Mouse (Mus musculus): ENCODE results near the gene Kri1. TPM values are rescaled to one million over a fixed set of nuclear protein-coding genes. Genes with fewer than 3 reads are reported as not detected.
"Not testable (repeated sequence)": the region's sequence is repeated elsewhere in the genome, so short reads cannot be mapped to it uniquely, and the experiment has no call there.

The Kri1 gene
- total RNA-seq, 2 experiments from 2014 or later, result 43.3 to 46.1 TPM

DNA sequence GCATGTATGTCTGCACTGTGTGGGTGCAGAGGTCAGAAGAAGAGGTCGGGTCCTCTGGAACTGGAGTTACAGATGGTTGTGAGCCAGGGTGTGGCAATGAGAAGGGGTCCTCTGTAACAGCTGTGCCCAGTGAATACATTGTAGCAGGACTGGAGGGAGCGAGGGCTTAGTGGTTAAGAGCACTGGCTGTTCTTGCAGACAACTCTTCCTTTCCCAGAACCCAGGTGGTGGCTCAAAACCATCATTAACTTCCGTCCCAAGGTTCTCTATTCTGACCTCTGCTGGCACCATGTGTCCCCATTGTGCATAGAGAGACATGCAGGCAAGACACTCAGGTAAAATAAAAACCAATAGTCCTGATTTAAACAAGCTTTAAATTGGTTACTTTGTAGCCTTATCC lies 39.8 kb upstream of the Kri1 start:
- intact Hi-C loops (cut with DNase I), result no loop called here
- no peak for TF ChIP-seq CTCF (IDR thresholded peaks at IDR 0.05)
- DNase-seq (ENCODE audit: extremely low spot score in 1 of 2, low spot score in 2 of 2), result no peak

DNA sequence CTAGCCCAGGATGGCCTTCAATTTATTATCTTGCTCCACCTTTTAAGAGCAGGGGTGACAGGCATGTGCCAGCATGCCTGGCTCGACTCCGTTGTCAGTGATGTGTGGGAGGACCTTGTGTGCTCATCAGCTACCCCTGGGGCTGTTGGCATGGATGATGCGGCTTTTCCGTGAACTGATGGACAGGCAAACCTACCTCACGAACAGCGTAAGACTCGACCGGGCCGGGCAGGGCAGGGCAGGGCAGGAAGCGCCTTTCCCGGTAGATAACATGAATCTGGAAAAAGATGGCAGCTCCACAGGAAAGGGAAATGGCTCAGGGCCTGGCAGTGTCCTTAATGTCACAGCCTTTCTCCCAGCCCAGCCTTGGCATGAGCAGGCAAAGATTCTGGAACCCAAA lies 36.5 kb upstream of the Kri1 start:
- H3K27ac ChIP-seq, result no peak overlapping the region
- no peak overlapping the region for H3K4me3 ChIP-seq
- intact Hi-C loops (cut with DNase I), result no loop called here
- TF ChIP-seq CTCF (IDR thresholded peaks at IDR 0.05), result no peak
- no peak for DNase-seq (ENCODE audit: extremely low spot score in 1 of 2, low spot score in 2 of 2)

More for the DNA sequence above, 39.8 kb upstream of the Kri1 start:
- Histone ChIP-seq H3K27ac (no peak overlapping the region), H3K4me3 (no peak overlapping the region)

DNA sequence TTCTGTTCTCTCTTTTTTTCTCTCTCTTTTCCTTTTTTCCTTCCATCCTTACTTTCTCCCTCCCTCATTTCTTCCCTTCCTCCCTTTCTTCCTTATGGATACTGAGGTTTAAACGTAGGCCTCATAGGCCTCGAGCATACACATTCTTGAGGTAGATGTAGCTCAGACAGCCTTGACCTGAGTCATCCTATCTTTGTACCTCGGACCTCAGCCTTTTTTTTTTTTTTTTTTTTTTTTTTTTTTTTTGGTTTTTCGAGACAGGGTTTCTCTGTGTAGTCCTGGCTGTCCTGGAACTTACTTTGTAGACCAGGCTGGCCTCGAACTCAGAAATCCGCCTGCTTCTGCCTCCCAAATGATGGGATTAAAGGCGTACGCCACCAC lies 35.1 kb upstream of the Kri1 start:
- Histone ChIP-seq H3K27ac (peak overlapping the region; percentile 86; the same call in 1 of the 2 replicates), H3K4me3 (0 out of 2 replicates have a peak overlapping the region, but pooled peaks have one; percentile 4)
- DNase-seq (ENCODE audit: extremely low spot score in 1 of 2, low spot score in 2 of 2); intact Hi-C loops (cut with DNase I): not testable (repeated sequence)

DNA sequence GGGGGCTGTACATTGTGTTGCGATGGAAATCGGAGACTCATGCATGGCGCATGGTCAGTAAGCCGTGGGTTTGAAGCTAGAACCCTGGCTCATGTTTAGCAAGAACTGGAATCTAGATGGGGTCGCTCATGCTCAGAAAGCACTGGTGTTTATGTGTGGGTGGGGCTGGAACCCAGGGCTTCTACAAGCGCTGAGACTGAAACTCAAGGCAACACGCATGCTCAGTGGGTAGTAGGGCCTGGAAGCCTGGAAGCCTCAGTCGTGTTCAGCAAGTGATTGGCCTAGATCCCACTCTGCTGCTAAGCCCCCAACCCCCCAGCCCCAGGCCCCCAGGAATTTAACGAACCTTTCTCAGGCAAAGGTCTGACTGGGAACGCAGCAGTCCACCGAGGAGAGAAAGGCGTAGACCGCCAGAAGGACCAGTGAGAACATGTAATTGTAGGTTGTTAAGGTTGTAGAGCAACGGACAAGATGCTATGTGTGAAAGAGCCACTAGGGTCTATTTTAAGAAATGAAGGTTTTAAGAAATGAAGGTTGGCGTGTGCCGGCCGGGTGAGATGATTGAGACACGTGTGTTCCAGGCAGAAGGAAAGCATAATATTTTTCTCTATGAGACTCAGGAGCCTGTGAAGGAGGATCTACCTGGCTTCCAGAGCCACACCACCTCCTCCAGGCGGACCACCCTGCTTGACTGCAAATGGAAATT lies 34.6 kb upstream of the Kri1 start:
- peak overlapping the region; percentile 88 for H3K4me3 ChIP-seq
- no peak; the same call in 1 of the 2 replicates for TF ChIP-seq CTCF (IDR thresholded peaks at IDR 0.05)

DNA sequence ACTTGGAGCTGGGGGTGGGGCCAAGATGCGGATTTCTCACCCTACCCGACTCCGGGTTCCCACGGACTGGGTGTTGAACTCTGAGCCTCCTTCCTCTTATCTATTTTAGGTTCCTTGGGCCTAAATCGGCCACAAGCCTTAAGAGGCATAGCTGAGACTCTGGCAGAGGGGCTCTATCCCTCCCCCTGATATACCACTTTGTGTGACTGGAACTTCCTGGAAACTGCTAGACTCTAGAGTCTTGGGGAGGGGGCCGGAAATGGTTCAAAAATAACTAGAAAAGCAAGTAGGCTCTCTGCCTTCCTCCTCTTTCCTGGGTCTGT lies 33.7 kb upstream of the Kri1 start:
- H3K4me3 ChIP-seq, result peak overlapping the region; percentile 88
- peak overlapping the region; percentile 86 for H3K27ac ChIP-seq
- DNase-seq (ENCODE audit: extremely low spot score in 1 of 2, low spot score in 2 of 2), result no peak
- intact Hi-C loops (cut with DNase I), result no loop called here
- TF ChIP-seq CTCF (IDR thresholded peaks at IDR 0.05), result no peak

More for the DNA sequence above, 34.6 kb upstream of the Kri1 start:
- DNase-seq (ENCODE audit: extremely low spot score in 1 of 2, low spot score in 2 of 2), result no peak
- H3K27ac ChIP-seq, result peak overlapping the region; percentile 86
- intact Hi-C loops (cut with DNase I), result no loop called here

DNA sequence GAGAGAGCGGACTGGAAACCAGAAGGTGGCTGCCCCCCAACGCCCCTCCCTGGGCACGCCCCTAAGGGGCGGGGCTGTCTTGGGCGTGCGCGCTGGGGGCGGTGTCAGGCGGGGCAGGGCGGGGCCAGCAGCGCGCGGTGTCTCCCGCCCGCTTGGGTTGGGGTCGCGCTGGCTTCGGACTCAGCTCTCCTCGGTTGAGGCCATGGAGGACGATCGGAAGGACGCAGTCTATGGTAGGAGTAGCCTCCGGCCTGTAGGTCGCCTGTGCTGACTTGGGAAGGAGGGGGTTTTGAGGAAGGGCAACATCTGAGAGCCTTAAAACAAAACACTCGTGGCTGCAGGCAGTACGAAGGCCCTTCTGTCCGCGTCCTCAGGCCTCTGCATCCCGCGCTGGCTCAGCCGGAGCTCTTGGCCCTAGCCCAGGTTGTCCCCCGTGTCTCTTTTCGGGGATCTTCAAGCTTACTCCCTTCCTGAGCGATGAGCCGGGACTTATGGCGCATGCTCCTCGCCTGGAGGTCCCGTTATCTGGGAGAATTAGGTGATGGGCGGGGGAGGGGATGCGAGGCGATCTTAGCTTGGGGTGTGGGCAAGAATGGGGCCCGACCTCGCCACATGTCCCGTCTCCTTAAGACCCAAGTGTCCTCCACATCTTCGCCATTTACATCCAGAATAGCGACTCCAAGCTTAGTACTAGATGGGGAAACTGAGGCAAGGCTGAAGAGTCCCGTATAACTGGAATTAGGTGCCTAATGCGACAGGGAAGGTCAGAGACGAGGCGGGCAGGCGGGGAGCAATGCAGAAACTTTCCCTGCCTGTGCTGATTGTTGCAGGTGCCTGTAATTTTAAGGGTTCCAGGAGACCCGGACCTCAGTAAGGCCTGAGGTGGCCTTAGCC lies 33.1 kb upstream of the Kri1 start, which contains the start of gene Slc44a2:
Slc44a2 (plus strand) TSS at position 80 of the 894 bp plus-strand sequence.
- Histone ChIP-seq H3K27ac (peak within 1 kb of the TSS; percentile 86), H3K4me3 (peak within 1 kb of the TSS; percentile 88)
- intact Hi-C loops (cut with DNase I), result loop anchor here (1.0 kb wide), 1 partner anchor 56 kb away; the partner anchor contains the start of gene Atg4d
- peak; percentile 77 to 82 for DNase-seq (ENCODE audit: extremely low spot score in 1 of 2, low spot score in 2 of 2)
- TF ChIP-seq CTCF (IDR thresholded peaks at IDR 0.05), result no peak

DNA sequence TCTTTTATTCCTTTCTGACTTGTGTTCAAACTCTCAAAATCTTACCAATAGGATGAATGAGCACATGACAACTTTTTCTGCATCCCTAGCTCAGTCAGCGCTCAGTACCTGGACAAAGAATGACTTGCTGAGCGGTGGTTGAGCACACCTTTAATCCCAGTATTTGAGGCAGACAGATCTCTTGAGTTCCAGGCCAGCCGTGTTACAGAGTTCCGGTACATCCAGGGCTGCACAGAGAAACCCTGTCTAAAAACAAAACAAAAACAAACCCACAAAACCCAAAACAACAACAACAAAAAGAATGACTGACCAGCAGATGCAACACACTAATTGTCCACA lies 32.5 kb upstream of the Kri1 start:
- intact Hi-C loops (cut with DNase I), result loop anchor here (1.0 kb wide), 1 partner anchor 55 kb away; the partner anchor contains the start of gene Atg4d
- no peak for DNase-seq (ENCODE audit: extremely low spot score in 1 of 2, low spot score in 2 of 2)
- TF ChIP-seq CTCF (IDR thresholded peaks at IDR 0.05), result no peak
- Histone ChIP-seq H3K4me3 (peak overlapping the region; percentile 88), H3K27ac (peak overlapping the region; percentile 86; the same call in 1 of the 2 replicates)

DNA sequence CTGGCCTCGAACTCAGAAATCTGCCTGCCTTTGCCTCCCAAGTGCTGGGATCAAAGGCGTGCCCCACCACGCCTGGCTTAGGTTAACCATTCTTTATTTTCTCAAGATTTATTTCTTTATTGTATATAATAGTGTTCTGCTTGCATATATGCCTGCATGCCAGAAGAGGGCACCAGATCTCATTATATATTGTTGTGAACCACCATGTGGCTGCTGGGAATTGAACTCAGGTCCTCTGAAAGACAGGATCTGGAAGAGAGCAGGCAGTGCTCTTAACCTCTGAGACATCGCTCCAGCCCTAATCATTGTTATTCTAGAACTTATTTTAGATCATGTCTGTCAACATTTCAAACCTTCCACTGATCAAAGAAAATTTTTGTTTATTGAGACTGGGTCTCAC lies 31.7 kb upstream of the Kri1 start:
- DNase-seq (ENCODE audit: extremely low spot score in 1 of 2, low spot score in 2 of 2), result no peak
- peak; percentile 15; the same call in 1 of the 2 replicates for TF ChIP-seq CTCF (IDR thresholded peaks at IDR 0.05)
- intact Hi-C loops (cut with DNase I), result no loop called here
- Histone ChIP-seq H3K27ac (no peak overlapping the region), H3K4me3 (no peak overlapping the region)

DNA sequence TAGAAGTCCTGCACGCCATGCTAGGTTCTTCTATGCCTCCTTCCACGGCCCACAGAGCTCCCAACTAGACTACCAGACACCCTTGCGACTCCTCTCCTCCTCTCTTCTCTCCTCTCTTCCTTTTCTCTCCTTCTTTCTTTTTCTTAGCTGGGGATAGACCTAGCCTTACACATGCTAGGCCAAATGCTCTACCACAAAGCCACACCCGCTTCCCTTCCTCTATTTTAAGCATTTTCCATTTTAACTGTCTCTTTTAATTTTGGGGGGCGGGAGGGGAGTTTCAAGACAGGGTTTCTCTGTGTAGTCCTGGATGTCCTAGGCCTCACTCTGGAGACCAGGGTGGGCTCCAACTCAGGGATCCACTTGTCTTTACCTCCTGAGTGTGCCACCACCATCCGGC lies 31.0 kb upstream of the Kri1 start:
- H3K27ac ChIP-seq, result no peak overlapping the region
- no peak overlapping the region for H3K4me3 ChIP-seq
- no peak for DNase-seq (ENCODE audit: extremely low spot score in 1 of 2, low spot score in 2 of 2)
- no peak for TF ChIP-seq CTCF (IDR thresholded peaks at IDR 0.05)
- intact Hi-C loops (cut with DNase I), result no loop called here

DNA sequence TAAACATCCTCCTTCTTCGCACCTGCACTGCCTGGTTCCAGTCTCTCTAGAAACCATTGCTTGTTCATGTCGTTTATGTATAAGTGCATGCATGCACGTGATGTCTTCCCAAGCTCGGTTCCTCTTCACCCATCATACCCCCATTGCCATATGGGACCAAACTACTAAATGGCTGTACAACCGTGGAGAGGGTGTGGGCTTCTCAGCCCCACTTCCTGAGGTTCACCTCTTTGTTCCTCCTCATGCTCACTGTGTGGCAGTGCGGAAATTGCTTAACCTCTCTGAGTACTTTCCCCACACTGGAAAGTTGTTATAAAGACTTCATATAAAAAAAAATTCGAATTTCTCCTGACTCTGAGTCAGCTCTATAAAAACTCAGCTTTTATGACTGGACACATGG lies 28.9 kb upstream of the Kri1 start:
- Histone ChIP-seq H3K27ac (no peak overlapping the region), H3K4me3 (no peak overlapping the region)
- TF ChIP-seq CTCF (IDR thresholded peaks at IDR 0.05), result no peak
- no peak for DNase-seq (ENCODE audit: extremely low spot score in 1 of 2, low spot score in 2 of 2)
- intact Hi-C loops (cut with DNase I), result no loop called here

DNA sequence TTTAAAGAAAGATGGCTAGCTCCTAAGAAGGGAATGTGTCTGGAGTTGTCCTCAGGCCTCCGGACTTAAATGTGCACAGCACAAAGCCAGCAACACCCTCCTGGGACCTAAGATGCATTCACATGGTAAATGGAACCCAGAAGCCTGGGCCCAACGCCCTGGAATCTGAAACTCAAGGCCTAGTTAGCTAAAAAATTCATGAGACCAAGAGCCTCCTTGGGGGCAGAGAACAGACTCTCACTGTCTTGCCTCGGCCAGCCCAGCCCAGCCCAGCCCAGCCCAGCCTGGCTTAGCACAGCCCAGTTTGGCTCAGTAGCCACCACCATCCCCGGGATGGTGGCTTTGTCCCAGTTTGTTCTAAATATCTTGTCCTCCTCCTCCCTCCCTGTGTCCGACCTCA lies 27.7 kb upstream of the Kri1 start:
- no peak for DNase-seq (ENCODE audit: extremely low spot score in 1 of 2, low spot score in 2 of 2)

More for the DNA sequence above, 27.7 kb upstream of the Kri1 start:
- no peak for TF ChIP-seq CTCF (IDR thresholded peaks at IDR 0.05)
- intact Hi-C loops (cut with DNase I), result no loop called here
- Histone ChIP-seq H3K27ac (no peak overlapping the region), H3K4me3 (no peak overlapping the region)

Data from left cerebral cortex, adult 2 months (tissue).